Mouse (Mus musculus): ENCODE results near the gene Tex29.

GRCm38 (mm10) chr8:11844316-11844685, 4.0 kb downstream of the Tex29 start:
- TF ChIP-seq POLR2A (IDR thresholded peaks at IDR 0.05; ENCODE audit: borderline replicate concordance, insufficient read depth, low read length) (no peak), CTCF (IDR thresholded peaks at IDR 0.05; ENCODE audit: borderline replicate concordance, insufficient read depth, low read depth, low read length) (no peak)

Data from cerebellum, adult 2 months (tissue).